Mouse (Mus musculus) embryonic fibroblast, embryonic 13.5 days (primary cell): ENCODE data around the gene Ubr4. TPM values are rescaled to one million over a fixed set of nuclear protein-coding genes. Genes with fewer than 3 reads are reported as not detected.
A peak's percentile ranks its signal among the peaks of the same experiment; 100 is the strongest.
"Not testable (repeated sequence)": the region's sequence is repeated elsewhere in the genome, so short reads cannot be mapped to it uniquely, and the experiment has no call there.

ENCODE experiments used
- H3K27ac ChIP-seq: 2 replicates; pipeline ENCODE4 v1.5.1; 2012; ENCODE audit warnings: low read length, control low read depth, inconsistent platforms; ENCODE audit not compliant: insufficient read depth
- H3K4me1 ChIP-seq: 2 replicates; pipeline ENCODE4 v1.6.1; 2011; ENCODE audit warnings: low read length; ENCODE audit not compliant: control insufficient read depth, insufficient read depth
- H3K4me3 ChIP-seq: 2 replicates; pipeline ENCODE4 v1.5.1; 2011; ENCODE audit warnings: mild to moderate bottlenecking, control low read depth, low read length; ENCODE audit not compliant: insufficient read depth
- CTCF ChIP-seq: IDR thresholded peaks from 2 replicates; pipeline ENCODE4 v1.5.1; 2011; ENCODE audit warnings: mild to moderate bottlenecking, control low read depth, low read length, moderate library complexity, borderline replicate concordance; ENCODE audit not compliant: insufficient read depth
- POLR2A ChIP-seq: IDR thresholded peaks from 2 replicates; pipeline ENCODE4 v1.6.1; 2011; ENCODE audit warnings: low read depth, mild to moderate bottlenecking, control low read depth, low read length, moderate library complexity
- polyA plus RNA-seq: library from polyadenylated mRNA; stranded (reverse); fragments of >200 nt; gene quantifications from 2 replicates; pipeline ENCODE4 v1.2.4, GENCODE M21; 2011; ENCODE audit warnings: low read depth; ENCODE audit not compliant: missing spikeins, insufficient read length

Gene Ubr4
- polyA plus RNA-seq, 1 experiment: 107 TPM

GRCm38 (mm10) chr4:139521926-139522325 is 169.5 kb downstream of the Ubr4 start:
- Histone ChIP-seq H3K4me3 (no peak overlapping the region), H3K4me1 (peaks cover 3% of the 10 kb centered on the region; the same call in 1 of the 2 replicates), H3K27ac (no peak overlapping the region)
- no peak for TF ChIP-seq CTCF
- no peak for TF ChIP-seq POLR2A

GRCm38 (mm10) chr4:139526475-139526874 is 174.1 kb downstream of the Ubr4 start:
- Histone ChIP-seq H3K4me1 (peaks cover 3% of the 10 kb centered on the region; the same call in 1 of the 2 replicates), H3K27ac (no peak overlapping the region), H3K4me3 (no peak overlapping the region)
- no peak for TF ChIP-seq CTCF
- TF ChIP-seq POLR2A: no peak

- not testable (repeated sequence) for H3K4me1 ChIP-seq, H3K4me3 ChIP-seq, H3K27ac ChIP-seq
Measured at GRCm38 (mm10) chr4:139530248-139530647, 177.8 kb downstream of the Ubr4 start, which contains the start of gene Iffo2. Iffo2 (plus strand) TSS chr4:139530548.

- Histone ChIP-seq H3K4me1 (peaks cover 8% of the 10 kb centered on the region), H3K27ac (no peak overlapping the region), H3K4me3 (no peak overlapping the region)
- TF ChIP-seq POLR2A: no peak
- no peak for TF ChIP-seq CTCF
Measured at GRCm38 (mm10) chr4:139532081-139532480, 179.7 kb downstream of the Ubr4 start.

- TF ChIP-seq CTCF: no peak
- TF ChIP-seq POLR2A: no peak; the same call in 1 of the 2 replicates
- H3K4me1 ChIP-seq: peaks cover 8% of the 10 kb centered on the region
- H3K4me3 ChIP-seq: no peak overlapping the region
- peak overlapping the region; percentile 74 for H3K27ac ChIP-seq
Measured at GRCm38 (mm10) chr4:139535127-139535695, 182.8 kb downstream of the Ubr4 start.

- no peak overlapping the region for H3K4me3 ChIP-seq
- peak overlapping the region; percentile 74 for H3K27ac ChIP-seq
- TF ChIP-seq POLR2A (no peak), CTCF (no peak)
- peaks cover 8% of the 10 kb centered on the region for H3K4me1 ChIP-seq
Measured at GRCm38 (mm10) chr4:139535719-139536118, 183.3 kb downstream of the Ubr4 start.

- TF ChIP-seq CTCF (no peak), POLR2A (no peak)
- Histone ChIP-seq H3K4me3 (no peak overlapping the region), H3K27ac (peak overlapping the region; percentile 74; the same call in 1 of the 2 replicates), H3K4me1 (peaks cover 8% of the 10 kb centered on the region)
Measured at GRCm38 (mm10) chr4:139536706-139537105, 184.3 kb downstream of the Ubr4 start.

Other genes with a start within 250 kb of the Ubr4 start
- 178 and 193 TPM in 2 replicates for gene Minos1, start 221.5 kb upstream of the Ubr4 start, polyA plus RNA-seq
- 355 and 440 TPM in 2 replicates for gene Capzb, start 159.7 kb upstream of the Ubr4 start, polyA plus RNA-seq
- 11.3 and 12.3 TPM in 2 replicates for gene Pqlc2, start 41.9 kb upstream of the Ubr4 start, polyA plus RNA-seq
- 17.1 and 18.1 TPM in 2 replicates for gene Akr7a5, start 41.9 kb upstream of the Ubr4 start, polyA plus RNA-seq
- gene Mrto4, start within 50 bp of the Ubr4 start, polyA plus RNA-seq: 50.6 and 69.7 TPM in 2 replicates
- 35.4 and 38.5 TPM in 2 replicates for gene Emc1, start within 50 bp of the Ubr4 start, polyA plus RNA-seq
- gene Iffo2, start 177.9 kb downstream of the Ubr4 start, polyA plus RNA-seq: 28.5 and 37.6 TPM in 2 replicates